Mouse (Mus musculus): Measurements from ENCODE around the gene 2810006K23Rik.
"Not testable (repeated sequence)": the region's sequence is repeated elsewhere in the genome, so short reads cannot be mapped to it uniquely, and the experiment has no call there.

Gene 2810006K23Rik

GRCm38 (mm10) chr5:124349196-124349595 lies 21.3 kb downstream of the 2810006K23Rik start:
- DNase-seq, result peak in 1 of 2 experiments; percentile 37

- DNase-seq, result no peak
These were observed 22.5 kb downstream of the 2810006K23Rik start for GRCm38 (mm10) chr5:124350350-124350749.

GRCm38 (mm10) chr5:124351111-124351560 lies 23.2 kb downstream of the 2810006K23Rik start:
- DNase-seq, result peak; percentile 79 to 89

- no peak for DNase-seq
These were observed 23.7 kb downstream of the 2810006K23Rik start for GRCm38 (mm10) chr5:124351604-124352003.

GRCm38 (mm10) chr5:124352141-124352920 lies 24.4 kb downstream of the 2810006K23Rik start:
- peak; percentile 87 to 94 for DNase-seq

GRCm38 (mm10) chr5:124353011-124353725 lies 25.3 kb downstream of the 2810006K23Rik start:
- DNase-seq, result peak in 1 of 2 experiments; percentile 66

- peak; percentile 83 to 84 for DNase-seq
These were observed 26.0 kb downstream of the 2810006K23Rik start for GRCm38 (mm10) chr5:124353726-124354547.

- DNase-seq, result peak; percentile 56 to 78
These were observed 26.9 kb downstream of the 2810006K23Rik start for GRCm38 (mm10) chr5:124354574-124355424.

GRCm38 (mm10) chr5:124355425-124355959 lies 27.6 kb downstream of the 2810006K23Rik start:
- no peak for DNase-seq

GRCm38 (mm10) chr5:124356695-124357094 lies 28.8 kb downstream of the 2810006K23Rik start:
- DNase-seq, result no peak

GRCm38 (mm10) chr5:124359641-124360040 lies 31.8 kb downstream of the 2810006K23Rik start:
- no peak for DNase-seq

GRCm38 (mm10) chr5:124362982-124363381 lies 35.1 kb downstream of the 2810006K23Rik start, which contains the start of gene Cdk2ap1:
TSS of gene Cdk2ap1 (minus strand) at chr5:124363082.
- not testable (repeated sequence) for DNase-seq

- DNase-seq, result no peak
These were observed 36.5 kb downstream of the 2810006K23Rik start for GRCm38 (mm10) chr5:124364173-124364918.

GRCm38 (mm10) chr5:124365754-124366153 lies 37.9 kb downstream of the 2810006K23Rik start:
- no peak for DNase-seq

GRCm38 (mm10) chr5:124366721-124367120 lies 38.8 kb downstream of the 2810006K23Rik start:
- no peak for DNase-seq

- no peak for DNase-seq
These were observed 46.4 kb downstream of the 2810006K23Rik start for GRCm38 (mm10) chr5:124374298-124374697.

- DNase-seq, result no peak
These were observed 48.5 kb downstream of the 2810006K23Rik start for GRCm38 (mm10) chr5:124376401-124376800.

GRCm38 (mm10) chr5:124377149-124377548 lies 49.3 kb downstream of the 2810006K23Rik start:
- DNase-seq, result no peak

GRCm38 (mm10) chr5:124380121-124380520 lies 52.2 kb downstream of the 2810006K23Rik start:
- DNase-seq, result no peak

GRCm38 (mm10) chr5:124387932-124388331 lies 60.0 kb downstream of the 2810006K23Rik start:
- DNase-seq, result peak in 1 of 2 experiments; percentile 10

All from lung, postnatal 4 days (tissue).